Mouse (Mus musculus) left cerebral cortex, postnatal 4 days (tissue): Measurements from ENCODE around the gene Svs1. TPM values are rescaled to one million over a fixed set of nuclear protein-coding genes. Genes with fewer than 3 reads are reported as not detected.
A peak's percentile ranks its signal among the peaks of the same experiment; 100 is the strongest.

ENCODE experiments used
- DNase-seq: peaks from one replicate; pipeline ENCODE4 v3.0.0-alpha.2; 2022
- intact Hi-C: fragments of 180-260 bp; cut with DNase I; formaldehyde crosslinking; loops from one replicate; pipeline ENCODE4 v1.15.1; 2025
- total RNA-seq, 2 experiments: library from RNA; stranded (reverse); gene quantifications; 2 replicates each; pipeline ENCODE4 v1.2.3; 2021

Gene Svs1
- total RNA-seq, 2 experiments from 2014 or later = not detected

- DNase-seq = no peak
- intact Hi-C loops = no loop called here
Observed at GRCm38 (mm10) chr6:49009161-49009555, 22.5 kb downstream of the Svs1 start.

- no peak for DNase-seq
- intact Hi-C loops = no loop called here
Observed at GRCm38 (mm10) chr6:49009665-49010064, 23.0 kb downstream of the Svs1 start.

GRCm38 (mm10) chr6:49011191-49011590 lies 24.5 kb downstream of the Svs1 start:
- intact Hi-C loops = no loop called here
- no peak for DNase-seq

- DNase-seq = no peak
Observed at GRCm38 (mm10) chr6:49013023-49013422, 26.4 kb downstream of the Svs1 start.

GRCm38 (mm10) chr6:49013458-49013857 lies 26.8 kb downstream of the Svs1 start:
- intact Hi-C loops = no loop called here
- DNase-seq = no peak

More at GRCm38 (mm10) chr6:49013023-49013422, 26.4 kb downstream of the Svs1 start:
- intact Hi-C loops = no loop called here

GRCm38 (mm10) chr6:49017150-49017549 lies 30.5 kb downstream of the Svs1 start:
- intact Hi-C loops = no loop called here
- DNase-seq = no peak

- DNase-seq = no peak
- intact Hi-C loops = no loop called here
Observed at GRCm38 (mm10) chr6:49019341-49019740, 32.7 kb downstream of the Svs1 start.

- intact Hi-C loops = no loop called here
- DNase-seq = peak; percentile 17
Observed at GRCm38 (mm10) chr6:49021141-49022012, 34.7 kb downstream of the Svs1 start.

- intact Hi-C loops = no loop called here
- no peak for DNase-seq
Observed at GRCm38 (mm10) chr6:49022384-49022783, 35.7 kb downstream of the Svs1 start.

GRCm38 (mm10) chr6:49023315-49023714 lies 36.7 kb downstream of the Svs1 start:
- DNase-seq = no peak
- intact Hi-C loops = no loop called here

GRCm38 (mm10) chr6:49025290-49025689 lies 38.6 kb downstream of the Svs1 start:
- no peak for DNase-seq
- intact Hi-C loops = no loop called here

- no peak for DNase-seq
- intact Hi-C loops = no loop called here
Observed at GRCm38 (mm10) chr6:49026496-49026895, 39.8 kb downstream of the Svs1 start.

- intact Hi-C loops = no loop called here
- no peak for DNase-seq
Observed at GRCm38 (mm10) chr6:49028019-49028418, 41.4 kb downstream of the Svs1 start.

- intact Hi-C loops = no loop called here
- DNase-seq = no peak
Observed at GRCm38 (mm10) chr6:49028708-49029107, 42.0 kb downstream of the Svs1 start.

- intact Hi-C loops = loop anchor here (10.0 kb wide), 1 partner anchor 374 kb away; no protein-coding TSS in a partner anchor
Observed at GRCm38 (mm10) chr6:49031230-49031629, 44.6 kb downstream of the Svs1 start.

GRCm38 (mm10) chr6:49032783-49033182 lies 46.1 kb downstream of the Svs1 start:
- intact Hi-C loops = loop anchor here (10.0 kb wide), 1 partner anchor 372 kb away; no protein-coding TSS in a partner anchor
- DNase-seq = no peak

More at GRCm38 (mm10) chr6:49031230-49031629, 44.6 kb downstream of the Svs1 start:
- DNase-seq = no peak

- intact Hi-C loops = loop anchor here (10.0 kb wide), 1 partner anchor 368 kb away; no protein-coding TSS in a partner anchor
- DNase-seq = no peak
Observed at GRCm38 (mm10) chr6:49036275-49037267, 49.9 kb downstream of the Svs1 start, which contains the start of gene Gpnmb. TSS of gene Gpnmb (plus strand) at chr6:49036546.

GRCm38 (mm10) chr6:49037268-49037662 lies 50.6 kb downstream of the Svs1 start:
- intact Hi-C loops = loop anchor here (10.0 kb wide), 1 partner anchor 368 kb away; no protein-coding TSS in a partner anchor
- no peak for DNase-seq

- peak; percentile 67 for DNase-seq
- intact Hi-C loops = loop anchor here (10.0 kb wide), 1 partner anchor 365 kb away; no protein-coding TSS in a partner anchor
Observed at GRCm38 (mm10) chr6:49039470-49040180, 53.0 kb downstream of the Svs1 start.
